Mouse (Mus musculus) naive thymus-derived CD4-positive, alpha-beta T cell, adult 2 months (primary cell): ENCODE measurements around the gene Scn8a.

Experiments used
- DNase-seq: peaks from one replicate; pipeline ENCODE4 v3.0.0-alpha.2; 2011; ENCODE audit warnings: low read depth

Scn8a gene

DNA sequence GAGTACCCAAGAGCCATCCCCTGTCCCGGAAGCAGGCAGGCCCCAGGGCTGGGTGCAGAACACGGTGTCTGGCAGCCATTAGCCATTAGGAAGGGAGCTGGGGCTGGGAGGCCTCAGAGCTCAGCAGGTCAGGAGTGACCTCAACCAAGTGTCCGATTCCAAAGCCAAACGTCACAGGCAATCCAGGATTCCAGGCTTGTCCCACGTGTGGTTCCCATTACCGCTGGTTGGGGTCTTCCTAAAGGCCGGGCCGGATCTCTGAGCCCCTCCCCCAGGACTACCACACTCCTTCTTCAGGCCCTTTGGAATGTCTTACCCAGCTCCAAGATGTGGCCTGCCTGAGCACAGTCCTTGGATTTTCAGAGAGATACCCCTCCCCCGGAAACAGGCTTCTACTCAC lies 225.3 kb downstream of the Scn8a start:
- no peak for DNase-seq

DNA sequence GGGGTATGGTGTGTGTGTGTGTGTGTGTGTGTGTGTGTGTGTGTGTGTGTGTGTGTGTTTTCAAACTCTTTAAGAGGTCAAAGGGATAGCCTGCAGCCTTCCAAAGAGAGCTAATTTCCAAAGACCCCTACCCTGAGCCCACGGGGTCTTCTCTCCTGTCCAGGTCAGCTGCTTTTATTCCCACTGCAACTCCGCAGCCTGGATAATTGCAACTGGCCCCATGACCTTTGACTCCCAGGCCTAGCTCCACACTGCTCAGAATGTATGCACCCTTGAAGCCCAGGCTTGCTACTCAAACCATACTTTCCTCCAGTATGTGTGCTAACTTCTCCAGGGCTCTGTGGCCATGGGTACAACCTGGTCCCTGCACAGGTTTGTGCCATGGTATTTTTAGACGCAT lies 225.7 kb downstream of the Scn8a start:
- DNase-seq = no peak
